Mouse (Mus musculus): ENCODE data around the gene Rasal2.

DNA sequence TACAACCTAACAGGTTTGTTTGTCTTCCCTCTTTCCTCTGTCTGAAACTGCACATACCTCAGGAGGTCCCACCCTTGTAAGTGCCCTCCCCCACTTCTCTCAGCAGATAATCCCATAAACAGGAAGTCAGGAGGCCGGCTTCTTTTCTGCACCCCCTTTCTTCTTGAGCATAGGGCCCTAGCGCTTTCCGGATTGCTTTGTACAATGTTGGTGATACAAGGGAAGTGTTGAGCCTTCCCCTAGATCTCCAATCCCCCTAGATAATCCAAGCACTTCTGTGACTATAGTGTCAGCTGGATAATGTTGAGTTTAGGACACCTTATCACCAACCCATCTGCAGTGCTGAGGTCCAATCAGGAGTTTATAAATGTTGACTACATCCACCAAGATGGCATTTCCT is 3.4 kb upstream of the Rasal2 start:
- TF ChIP-seq CTCF (conservative IDR thresholded peaks at IDR 0.05; ENCODE audit: low read length), result no peak
- TF ChIP-seq POU5F1 (IDR thresholded peaks at IDR 0.05; ENCODE audit: borderline replicate concordance, low read length), result no peak

Data from E14TG2a.4 (cell line).